ENCODE assay signal across 29 mouse cellular contexts in genomic region chr9:115803071-115803470, GRCm38 (mm10).
A peak's percentile ranks its signal among the peaks of the same experiment; 100 is the strongest.
DNase-seq lines count a peak whose midpoint lies in the region; ATAC-seq lines count a peak whose summit lies in the region.
"Had no signal": no experiment of that assay in that cellular context is flagged by ENCODE, and none has a peak within 500 bp of the region (broad histone marks: within the 10 kb centered on the region; RNA-seq: fewer than 3 reads in every experiment).

No protein-coding gene starts in this region.

- intact Hi-C loops in gastrocnemius, postnatal 36 days (cut with DNase I) = no loop called here
- intact Hi-C loops in heart, postnatal 14 days (cut with DNase I) = no loop called here

- H3K27ac ChIP-seq in midbrain, embryonic 10.5 days (replicated peaks) = peak overlapping the region; percentile 23; the same call in 1 of the 2 replicates
- no peak overlapping the region for H3K27ac ChIP-seq in midbrain, embryonic 16.5 days (ENCODE audit: low read length)
- H3K27ac ChIP-seq: embryonic facial prominence, embryonic 12.5 days; embryonic facial prominence, embryonic 15.5 days; forebrain, embryonic 15.5 days; heart, embryonic 15.5 days; hindbrain, embryonic 13.5 days; intestine, embryonic 15.5 days had no signal

- peaks cover 42% of the 10 kb centered on the region for H3K4me1 ChIP-seq in midbrain, embryonic 10.5 days
- no peaks in the 10 kb centered on the region for H3K4me1 ChIP-seq in midbrain, embryonic 16.5 days (ENCODE audit: control insufficient read depth, insufficient read depth, low read length)
- H3K4me1 ChIP-seq: embryonic facial prominence, embryonic 12.5 days; embryonic facial prominence, embryonic 15.5 days; forebrain, embryonic 15.5 days; heart, embryonic 12.5 days; heart, embryonic 15.5 days; intestine, embryonic 15.5 days had no signal

- no peak overlapping the region for H3K9ac ChIP-seq in midbrain, embryonic 16.5 days (ENCODE audit: low read depth, low read length)
- H3K9ac ChIP-seq: embryonic facial prominence, embryonic 12.5 days; embryonic facial prominence, embryonic 15.5 days; forebrain, embryonic 15.5 days; heart, embryonic 12.5 days; heart, embryonic 15.5 days; hindbrain, embryonic 13.5 days; intestine, embryonic 15.5 days had no signal

- DNase-seq in adrenal gland, adult (ENCODE audit: inconsistent age in 2 of 2, low spot score in 1 of 2) = peak; percentile 11 to 78
- DNase-seq in adrenal gland, postnatal 4 days (ENCODE audit: low spot score in 2 of 2) = no peak
- DNase-seq in midbrain, embryonic 10.5 days (ENCODE audit: low spot score) = no peak
- DNase-seq in adrenal gland, postnatal 10 days = peak; percentile 14
- DNase-seq in gastrocnemius, postnatal 36 days = no peak
- DNase-seq in heart, postnatal 14 days = no peak
- DNase-seq: cerebellum, adult 11 months; cerebellum, adult 2 months; cerebellum, adult 9-11 months; cerebellum, postnatal 25 days; gastrocnemius, postnatal 25 days; heart, adult 11 months; heart, postnatal 10 days; heart, postnatal 4 days; kidney, adult 11 months; kidney, adult 8-10 months had no signal

- no peaks in the 10 kb centered on the region for H3K9me3 ChIP-seq in midbrain, embryonic 10.5 days (replicated peaks)
- H3K9me3 ChIP-seq in midbrain, embryonic 16.5 days (replicated peaks; ENCODE audit: control insufficient read depth, low read length, poor library complexity, severe bottlenecking) = no peaks in the 10 kb centered on the region
- H3K9me3 ChIP-seq: embryonic facial prominence, embryonic 12.5 days; embryonic facial prominence, embryonic 15.5 days; forebrain, embryonic 15.5 days; heart, embryonic 12.5 days; heart, embryonic 15.5 days; hindbrain, embryonic 13.5 days; intestine, embryonic 15.5 days had no signal

- H3K27me3 ChIP-seq in midbrain, embryonic 10.5 days (ENCODE audit: low read depth, poor library complexity, severe bottlenecking) = no peaks in the 10 kb centered on the region
- H3K27me3 ChIP-seq in midbrain, embryonic 16.5 days (ENCODE audit: control insufficient read depth, insufficient read depth, low read depth, low read length) = no peaks in the 10 kb centered on the region
- H3K27me3 ChIP-seq: embryonic facial prominence, embryonic 12.5 days; embryonic facial prominence, embryonic 15.5 days; forebrain, embryonic 15.5 days; heart, embryonic 12.5 days; heart, embryonic 15.5 days; hindbrain, embryonic 13.5 days; intestine, embryonic 15.5 days; Patski had no signal

- no peaks in the 10 kb centered on the region for H3K36me3 ChIP-seq in midbrain, embryonic 10.5 days
- H3K36me3 ChIP-seq in midbrain, embryonic 16.5 days (ENCODE audit: control insufficient read depth, insufficient read depth, low read length) = no peaks in the 10 kb centered on the region
- H3K36me3 ChIP-seq: embryonic facial prominence, embryonic 12.5 days; embryonic facial prominence, embryonic 15.5 days; forebrain, embryonic 15.5 days; G1E; heart, embryonic 12.5 days; heart, embryonic 15.5 days; hindbrain, embryonic 13.5 days; intestine, embryonic 15.5 days had no signal

- H3K4me2 ChIP-seq in midbrain, embryonic 16.5 days (ENCODE audit: low read length) = no peak overlapping the region
- H3K4me2 ChIP-seq: embryonic facial prominence, embryonic 12.5 days; embryonic facial prominence, embryonic 15.5 days; forebrain, embryonic 15.5 days; heart, embryonic 12.5 days; heart, embryonic 15.5 days; hindbrain, embryonic 13.5 days; intestine, embryonic 15.5 days had no signal

- WGBS in midbrain, embryonic 10.5 days = 75% methylated on average over 3 of the region's 3 CpGs
- WGBS in midbrain, embryonic 16.5 days = 91% methylated on average over 3 of the region's 3 CpGs

- no peak for ATAC-seq in midbrain, embryonic 16.5 days
- peak; percentile 16; the same call in 1 of the 2 replicates for ATAC-seq in granulocyte monocyte progenitor cell, adult 5-6 weeks (replicated peaks; ENCODE audit: poor library complexity, severe bottlenecking)
- ATAC-seq: activated CD4-positive, CD25-positive, alpha-beta regulatory T cell, adult 4 months; forebrain, embryonic 15.5 days; hindbrain, embryonic 16.5 days; intestine, embryonic 15.5 days; Patski had no signal

- no peak overlapping the region for H3K4me3 ChIP-seq in midbrain, embryonic 10.5 days
- no peak overlapping the region for H3K4me3 ChIP-seq in midbrain, embryonic 16.5 days (ENCODE audit: low read depth, low read length)
- H3K4me3 ChIP-seq: embryonic facial prominence, embryonic 12.5 days; embryonic facial prominence, embryonic 15.5 days; forebrain, embryonic 15.5 days; heart, embryonic 12.5 days; heart, embryonic 15.5 days; hindbrain, embryonic 13.5 days; intestine, embryonic 15.5 days had no signal

Comparison
In these comparisons a context has a peak if more than half of its experiments do, and no peak if none do; other contexts are left out.
1. DNase-seq: peak in adrenal gland, adult (2 of 2) and adrenal gland, postnatal 10 days (single experiment); none in adrenal gland, postnatal 4 days (0 of 2), midbrain, embryonic 10.5 days (single experiment), gastrocnemius, postnatal 36 days (0 of 2) and heart, postnatal 14 days (0 of 2).